Mouse (Mus musculus) ovary, postnatal 10 days (tissue): ENCODE results near the gene Creb3l2.

Experiments
- DNase-seq: peaks from one replicate; pipeline ENCODE4 v3.0.0; 2022; ENCODE audit warnings: low spot score

The Creb3l2 gene

DNA sequence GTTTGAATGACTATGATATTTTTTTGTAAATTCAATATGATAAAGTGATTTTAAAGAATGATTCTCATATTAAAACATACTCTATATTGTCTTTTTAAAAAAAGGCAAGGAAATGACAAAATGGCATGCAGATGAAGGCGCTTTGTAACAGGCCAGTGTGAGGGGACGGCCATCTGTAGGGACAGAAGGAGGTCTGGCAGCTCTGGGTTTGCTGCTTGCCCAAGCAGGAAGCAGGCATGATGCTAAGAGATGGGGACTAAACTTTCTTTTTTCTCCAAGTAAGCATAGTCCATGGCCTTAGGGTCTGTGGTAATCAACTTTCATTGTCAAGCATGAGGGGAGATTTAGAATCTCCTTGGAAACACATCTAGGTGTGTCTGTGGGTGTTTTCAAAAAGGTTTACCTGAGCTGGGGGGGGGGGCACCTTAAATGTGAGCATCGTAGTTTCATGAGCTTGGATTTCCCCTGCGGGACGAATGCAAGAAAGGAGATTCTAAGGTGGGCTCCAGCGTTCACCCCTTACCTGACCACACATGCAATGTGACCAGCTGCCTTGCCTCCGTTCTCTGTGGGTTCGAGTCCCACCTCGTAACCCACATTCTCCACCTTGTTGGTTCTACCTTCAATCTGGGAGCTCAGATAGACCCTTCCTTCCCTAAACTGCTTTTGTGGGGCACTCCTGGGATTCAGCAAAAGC lies 115.9 kb downstream of the Creb3l2 start:
- no peak for DNase-seq

DNA sequence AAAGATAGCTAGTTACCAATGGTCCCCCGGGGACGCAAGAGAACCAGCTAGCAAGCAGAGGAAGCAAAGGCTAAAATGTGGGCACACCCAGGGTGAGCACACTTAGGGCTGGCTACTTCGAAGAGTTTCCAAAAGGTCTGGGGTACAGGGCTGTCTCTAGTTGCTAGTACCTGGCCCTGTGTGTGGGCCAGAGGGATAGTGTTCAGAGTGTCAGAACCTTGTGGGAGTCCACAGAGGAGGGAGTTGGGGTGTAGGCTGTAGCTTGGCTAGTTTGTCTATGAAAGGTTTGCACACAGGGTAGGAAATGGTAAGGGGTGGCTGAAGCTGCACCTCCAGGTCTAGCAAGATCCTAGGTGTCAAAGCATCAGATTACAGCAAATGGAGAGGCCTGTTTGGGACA lies 116.9 kb downstream of the Creb3l2 start:
- no peak for DNase-seq

DNA sequence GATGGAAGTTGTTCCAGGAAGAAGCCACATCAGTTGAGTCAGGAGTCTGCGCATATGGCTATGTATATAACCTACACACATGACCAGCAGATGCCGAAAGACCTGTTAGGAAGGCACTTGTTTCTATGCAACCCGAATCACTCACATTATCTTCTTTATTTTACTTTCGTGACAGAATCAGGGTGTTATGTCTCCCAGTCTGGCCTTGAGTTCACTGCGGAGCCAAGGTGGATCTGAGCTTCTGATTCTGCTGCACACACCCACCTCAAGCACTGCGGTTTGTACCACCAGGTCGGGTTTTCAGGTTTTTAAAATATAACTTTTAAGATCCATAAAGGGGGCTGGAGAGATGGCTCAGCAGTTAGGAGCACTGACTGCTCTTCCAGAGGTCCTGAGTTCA lies 119.3 kb downstream of the Creb3l2 start:
- no peak for DNase-seq

DNA sequence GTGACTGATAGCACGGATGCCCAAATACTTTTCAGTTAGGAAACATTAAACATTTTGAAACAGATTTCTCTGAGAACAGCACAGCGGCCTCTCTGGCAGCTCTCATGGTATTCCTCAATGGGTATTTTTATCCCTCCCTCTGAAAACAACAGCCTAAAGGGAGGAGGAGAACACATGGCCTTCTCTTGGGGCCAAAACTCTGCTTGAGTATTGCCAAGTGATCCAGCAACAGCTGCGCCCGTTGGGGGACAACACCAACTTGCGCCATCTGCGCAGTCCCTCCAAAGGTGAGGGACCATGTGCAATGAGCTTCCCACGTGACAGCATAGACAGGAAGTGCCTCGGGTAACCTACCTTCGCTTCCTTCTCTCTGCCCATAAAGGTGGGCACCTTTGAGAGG lies 119.9 kb downstream of the Creb3l2 start:
- no peak for DNase-seq

DNA sequence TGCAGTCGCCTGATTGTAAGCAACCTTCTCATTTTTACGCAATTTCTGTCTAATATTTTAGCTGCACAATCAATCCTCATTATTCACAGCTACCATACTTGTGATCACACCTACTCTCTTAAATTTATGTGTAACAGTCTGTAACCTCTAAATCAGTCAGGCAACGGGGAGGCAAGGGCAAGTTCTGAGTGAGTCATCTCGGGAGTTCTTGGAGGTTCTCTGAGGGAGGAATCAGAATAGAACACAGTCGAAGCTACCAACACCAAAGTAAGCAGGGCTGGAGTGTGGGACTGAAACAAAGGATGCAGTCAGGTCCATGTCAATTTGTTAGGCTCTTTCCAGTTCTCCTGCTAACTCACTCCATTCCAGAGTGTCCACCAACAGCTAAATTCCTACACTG lies 124.0 kb downstream of the Creb3l2 start:
- no peak for DNase-seq

DNA sequence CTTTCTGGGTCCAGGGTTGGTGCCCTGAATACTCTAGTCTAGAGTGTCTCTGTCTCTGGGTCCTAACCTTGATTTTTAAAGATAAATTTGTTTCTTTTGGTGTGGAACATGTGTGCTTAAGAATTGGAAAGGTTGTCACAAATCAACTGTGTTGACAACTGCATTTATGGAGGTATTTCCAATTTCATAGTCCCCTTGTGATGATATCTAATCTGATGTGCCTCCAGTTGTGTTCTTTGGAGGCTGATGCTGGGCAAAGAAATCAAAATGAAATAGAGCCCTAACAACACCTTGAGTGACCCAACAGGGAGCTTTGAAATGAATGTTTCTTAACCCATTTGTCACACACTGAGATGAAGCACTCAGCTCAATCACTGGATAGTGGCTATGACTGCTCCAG lies 126.5 kb downstream of the Creb3l2 start:
- DNase-seq = no peak

DNA sequence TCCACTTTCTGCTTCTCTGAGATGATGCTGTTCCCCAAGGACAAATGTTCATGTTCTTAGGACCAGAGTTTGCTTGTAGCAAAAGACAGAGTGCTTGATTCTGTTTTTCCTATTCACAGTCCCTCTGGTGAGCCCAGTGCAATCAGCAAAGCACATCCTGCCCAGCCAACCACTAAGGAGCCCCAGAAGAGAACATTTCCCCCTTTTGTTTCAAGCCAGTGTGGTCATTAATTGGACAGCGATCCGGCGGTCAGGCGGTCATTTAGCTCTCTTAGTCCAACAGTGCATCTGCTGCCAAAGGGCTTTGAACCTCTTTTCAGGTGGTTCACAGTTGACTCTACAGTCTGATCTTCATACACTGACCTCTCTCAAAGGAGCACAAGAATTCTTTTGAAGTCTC lies 131.3 kb downstream of the Creb3l2 start:
- DNase-seq = no peak

DNA sequence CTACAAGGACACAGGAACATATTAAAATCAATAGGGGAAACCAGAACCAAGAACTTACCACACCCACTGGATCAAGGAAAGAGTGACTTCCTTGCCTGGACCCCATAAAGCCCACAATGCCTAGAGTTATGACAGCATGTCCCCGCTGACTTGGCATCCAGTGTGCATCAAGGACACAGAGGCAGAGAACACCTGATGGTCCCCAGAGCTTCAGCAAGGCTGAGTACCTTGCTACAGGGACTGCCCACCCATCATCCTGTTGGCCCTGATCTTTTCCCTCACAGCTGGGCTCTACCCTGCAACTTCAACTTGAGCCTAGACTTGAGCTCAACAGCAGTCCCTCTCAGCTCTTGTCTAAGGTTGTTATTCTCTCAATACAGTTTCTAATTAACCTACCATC lies 135.3 kb downstream of the Creb3l2 start:
- DNase-seq = no peak

DNA sequence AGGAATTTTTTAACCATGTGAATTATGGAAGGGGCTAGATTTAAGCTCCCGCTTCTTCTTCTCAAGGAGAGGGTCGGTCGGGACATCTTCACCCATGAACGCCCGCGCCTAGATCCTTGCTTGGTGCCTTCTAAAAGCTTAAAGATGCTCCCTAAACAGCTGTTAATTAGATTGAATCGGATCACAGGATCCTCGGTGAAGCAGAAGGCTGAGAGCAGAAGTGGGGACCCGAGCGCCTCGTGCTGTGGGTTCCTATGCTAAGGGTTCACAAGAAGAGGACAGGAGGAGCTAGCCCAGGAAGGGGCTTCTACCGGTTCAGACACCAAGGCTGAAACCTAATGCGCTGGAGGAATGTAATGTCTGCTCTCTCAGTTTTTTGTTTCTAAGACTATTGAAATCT lies 141.5 kb downstream of the Creb3l2 start:
- DNase-seq = no peak

DNA sequence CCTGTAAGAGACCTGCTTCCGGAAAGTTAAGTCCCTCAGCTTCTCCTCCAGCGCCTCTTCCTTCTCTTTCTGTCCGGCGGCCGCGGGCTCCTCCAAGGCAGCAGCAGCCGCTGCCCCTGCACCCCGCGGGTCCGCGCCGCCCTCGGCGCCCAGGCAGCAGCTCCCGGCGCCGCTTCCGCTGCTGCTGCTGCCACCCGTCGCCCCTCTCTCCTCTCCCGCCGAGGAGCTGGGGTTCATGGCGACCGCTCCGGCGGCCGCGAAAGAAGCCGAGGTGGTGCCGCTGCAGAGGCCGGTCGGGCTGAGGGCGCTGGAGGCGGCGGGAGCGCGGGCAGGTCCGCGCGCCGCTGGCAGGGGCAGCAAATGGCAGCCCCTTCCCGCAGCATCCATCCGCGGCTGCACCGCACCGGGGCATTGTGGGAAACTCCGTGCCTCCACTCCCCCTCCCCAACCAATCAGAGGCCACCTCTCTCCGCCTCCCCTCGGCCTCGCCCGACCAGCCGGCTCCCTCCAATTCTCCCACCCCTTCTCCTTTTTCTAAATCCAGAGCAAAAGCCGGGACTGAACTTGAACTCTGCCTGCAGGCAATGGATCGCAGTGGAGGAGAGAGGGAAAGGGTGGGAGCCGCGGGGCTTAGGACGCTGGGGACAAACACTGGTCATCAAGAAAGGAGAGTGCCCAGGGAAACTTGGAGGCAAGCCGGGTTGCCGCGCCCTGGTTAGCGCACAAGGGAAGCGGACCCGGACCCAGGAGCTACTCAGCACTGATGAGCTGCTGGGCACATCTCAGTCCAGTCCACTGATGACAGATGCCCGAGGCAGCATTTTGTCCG lies 142.2 kb downstream of the Creb3l2 start, which contains the start of gene Dgki:
TSS of gene Dgki (minus strand) at position 623 of the 829 bp plus-strand sequence.
- DNase-seq = no peak

DNA sequence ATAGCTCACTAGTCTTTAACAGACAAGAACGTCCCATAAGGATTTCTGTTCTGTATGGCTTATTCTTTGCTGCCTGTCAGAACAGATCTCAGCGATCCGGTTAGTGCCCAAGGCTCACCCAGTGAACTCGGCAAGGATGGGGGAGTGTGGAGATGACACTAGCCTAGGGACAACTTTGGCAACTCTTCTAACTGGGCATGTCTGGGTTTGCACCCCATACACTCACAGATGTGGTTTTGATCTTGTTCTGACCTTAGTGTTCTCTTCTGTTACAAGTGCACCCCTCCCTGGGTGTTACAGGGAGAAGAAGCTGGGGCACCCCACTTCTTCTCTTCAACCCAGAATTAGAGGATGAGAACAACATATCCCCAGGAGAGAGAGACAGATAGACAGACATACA lies 143.0 kb downstream of the Creb3l2 start:
- no peak for DNase-seq

DNA sequence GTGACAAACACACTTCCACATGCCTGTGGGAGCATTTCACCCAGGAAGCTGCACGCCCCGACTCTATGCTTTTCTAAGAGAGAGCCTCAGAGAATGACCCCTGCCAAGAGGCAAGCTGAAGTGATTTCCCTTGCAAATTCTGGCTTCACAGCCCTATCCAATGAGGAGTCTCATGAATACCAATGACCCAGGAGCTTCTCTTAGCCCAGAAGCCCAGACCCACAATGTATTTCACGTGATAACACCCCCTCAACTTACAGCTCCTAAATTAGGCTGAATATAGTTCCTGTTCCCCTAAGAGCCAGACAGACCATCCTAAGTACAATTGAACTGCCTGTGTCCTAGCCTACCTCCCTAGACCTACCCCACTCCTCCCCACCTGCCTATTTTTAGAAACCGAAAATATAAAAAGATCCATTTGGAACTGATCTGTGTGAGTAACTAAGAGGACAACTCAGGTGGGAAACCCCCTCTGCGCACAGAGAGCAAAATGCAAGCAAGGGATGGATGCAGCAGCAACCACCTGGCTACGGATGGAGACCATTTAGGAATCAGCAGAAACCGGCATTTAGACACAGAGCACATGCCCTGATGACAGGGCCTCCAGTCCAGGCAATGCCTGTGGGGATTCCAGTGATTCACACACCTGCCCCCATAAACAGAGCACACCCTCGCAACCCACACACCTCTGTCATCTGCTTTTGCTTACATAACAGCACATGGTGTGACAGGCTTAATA lies 144.0 kb downstream of the Creb3l2 start:
- no peak for DNase-seq

DNA sequence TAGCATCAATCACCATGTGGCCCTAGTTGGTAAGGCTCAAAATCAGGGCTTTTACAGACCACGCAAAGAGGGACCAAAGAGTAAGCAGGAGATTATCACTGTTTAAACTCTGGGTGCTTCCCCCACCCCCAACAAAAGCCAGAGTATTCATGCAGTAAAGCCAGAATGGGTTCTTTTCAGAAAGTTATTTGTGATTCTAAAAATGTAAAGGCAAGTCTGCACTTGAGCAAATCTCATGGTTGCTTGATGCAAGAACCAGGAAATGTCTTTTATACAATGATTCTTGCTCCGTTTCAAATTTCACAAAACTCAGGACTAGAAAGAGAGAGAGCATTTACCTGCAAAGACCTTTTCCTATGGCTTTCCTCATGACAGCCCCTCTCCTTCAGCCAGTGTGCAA lies 149.9 kb downstream of the Creb3l2 start:
- DNase-seq = no peak

DNA sequence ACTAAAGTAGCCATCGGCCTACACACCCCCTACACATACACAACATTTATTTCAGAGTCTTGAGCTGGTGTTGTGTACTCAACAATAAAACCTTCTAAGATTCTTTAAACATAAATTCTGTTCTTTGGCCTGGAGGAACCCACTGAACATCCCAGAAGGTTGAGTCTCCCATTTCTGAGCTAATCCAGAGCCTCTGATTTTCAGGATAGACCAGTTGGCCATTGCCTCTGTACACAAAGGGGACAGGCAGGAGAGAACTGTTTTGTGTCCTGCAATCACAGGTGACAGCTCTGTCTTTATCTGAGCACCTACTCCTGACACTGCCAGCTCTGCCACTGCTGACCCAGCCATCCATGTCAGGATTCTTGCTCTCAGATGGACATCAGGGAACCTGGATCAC lies 150.8 kb downstream of the Creb3l2 start:
- DNase-seq = no peak

DNA sequence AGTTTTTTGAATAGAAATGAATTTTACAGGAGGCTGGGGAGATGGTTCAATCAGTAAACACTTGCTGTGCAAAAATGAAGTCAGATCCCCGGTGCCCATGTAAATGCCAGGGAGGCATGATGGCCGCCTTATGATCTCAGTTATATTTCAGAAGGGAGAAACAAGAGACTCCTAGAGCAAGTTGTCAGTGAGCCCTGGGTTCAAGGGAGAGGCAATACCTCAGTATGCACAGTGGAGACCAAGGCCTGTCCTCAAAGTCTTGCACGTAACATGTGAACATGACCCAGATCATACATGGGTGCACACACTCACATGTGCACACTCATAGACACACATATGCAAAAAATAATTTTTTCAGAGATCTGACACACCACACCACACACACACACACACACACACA lies 151.3 kb downstream of the Creb3l2 start:
- DNase-seq = no peak

DNA sequence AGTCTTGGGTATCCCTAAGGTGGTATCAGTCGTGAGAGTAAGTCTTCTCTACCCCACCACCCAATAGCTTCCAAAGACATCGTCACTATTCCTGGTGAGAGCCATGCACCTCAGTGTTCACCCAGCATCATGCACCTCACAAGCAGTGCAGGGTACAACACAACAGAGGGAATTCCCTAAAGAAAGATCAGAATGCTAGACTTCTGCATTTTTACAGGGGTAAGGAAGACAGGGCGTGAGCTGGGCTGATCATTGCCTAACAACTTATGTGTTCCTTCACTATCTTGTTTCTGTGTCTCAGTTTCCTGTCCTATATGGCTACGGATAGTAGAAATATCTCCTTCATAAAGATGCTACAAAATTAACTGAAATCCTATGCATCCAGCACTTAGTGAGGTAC lies 155.8 kb downstream of the Creb3l2 start:
- DNase-seq = no peak

DNA sequence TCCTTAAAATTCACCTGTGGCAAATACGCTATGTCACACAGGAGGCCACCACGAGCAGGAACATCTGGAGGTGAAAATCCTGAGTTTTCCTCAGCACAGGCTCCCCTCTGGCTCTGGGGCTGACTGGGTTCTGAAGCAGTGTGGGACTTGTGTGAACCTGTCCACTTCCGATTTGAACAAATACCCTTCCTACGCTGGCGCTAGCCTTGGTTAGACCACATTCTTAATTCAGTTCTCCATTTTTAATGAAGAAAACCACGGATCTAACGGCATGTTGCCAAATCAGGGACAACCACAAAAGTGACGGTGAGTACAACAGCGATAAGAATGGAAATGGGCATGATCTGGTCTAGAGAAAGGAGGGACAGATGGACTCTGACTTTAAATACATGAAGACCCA lies 157.1 kb downstream of the Creb3l2 start:
- DNase-seq = no peak

DNA sequence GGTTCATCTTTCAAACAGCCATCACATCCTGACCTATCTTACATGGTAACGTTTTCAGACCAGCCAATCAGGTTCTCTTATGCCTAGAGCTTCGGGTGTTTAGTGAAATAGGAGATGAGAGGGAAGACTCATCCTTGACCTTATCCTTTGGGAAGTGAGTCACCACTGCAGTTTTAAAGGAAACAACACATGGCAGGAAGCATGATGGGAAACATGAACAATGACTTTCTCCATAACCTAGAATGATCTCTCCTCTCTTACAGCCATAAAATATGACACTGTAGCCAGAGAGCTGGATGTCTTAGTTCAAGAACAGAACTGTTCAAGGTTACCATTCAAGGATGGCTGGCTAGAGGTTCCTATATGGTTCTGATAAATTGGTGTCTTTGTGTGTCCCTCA lies 158.6 kb downstream of the Creb3l2 start:
- DNase-seq = no peak

DNA sequence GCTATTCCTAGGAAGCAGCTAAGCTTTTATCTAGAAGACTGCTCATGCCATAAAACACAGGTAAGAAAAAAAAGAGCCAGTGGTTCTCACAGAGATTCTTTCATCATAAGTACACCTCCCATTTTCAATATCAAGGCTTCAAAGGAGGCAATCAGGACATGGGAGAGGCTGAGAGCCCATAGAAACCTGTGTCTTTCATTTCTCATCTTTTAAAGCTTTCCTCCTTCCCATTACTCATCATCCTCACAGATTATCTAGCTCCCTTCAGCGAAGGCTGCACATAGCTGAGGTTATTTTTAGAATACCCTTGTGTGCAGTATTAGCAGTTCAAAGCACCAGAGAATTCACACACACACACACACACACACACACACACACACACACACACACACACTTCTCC lies 159.3 kb downstream of the Creb3l2 start:
- no peak for DNase-seq
